Mouse (Mus musculus) limb, embryonic 12.5 days (tissue): ENCODE data around the gene Ift46. TPM values are rescaled to one million over a fixed set of nuclear protein-coding genes. Genes with fewer than 3 reads are reported as not detected.

ENCODE experiments used
- ATAC-seq: fragments of 200-750 bp; cut with Nextera tagmentation; 2 replicates; pipeline ENCODE4 v1.8.0; 2017; ENCODE audit warnings: low read depth, moderate TSS enrichment; ENCODE audit not compliant: insufficient number of reproducible peaks, insufficient read depth, low FRiP score, low TSS enrichment
- H3K27ac ChIP-seq: fragments of 300-500 bp; sonication (generic); 2 replicates; pipeline ENCODE4 v1.5.1; 2016; ENCODE audit warnings: mild to moderate bottlenecking, moderate library complexity
- H3K27me3 ChIP-seq: fragments of 300-500 bp; sonication (generic); 2 replicates; pipeline ENCODE4 v1.6.1; 2016; ENCODE audit warnings: mild to moderate bottlenecking, moderate library complexity
- H3K36me3 ChIP-seq: fragments of 300-500 bp; sonication (generic); 2 replicates; pipeline ENCODE4 v1.6.1; 2016; ENCODE audit warnings: mild to moderate bottlenecking, moderate library complexity
- H3K4me1 ChIP-seq: fragments of 300-500 bp; sonication (generic); replicated peaks from 2 replicates; pipeline ENCODE4 v1.6.1; 2016
- H3K4me2 ChIP-seq: fragments of 300-500 bp; sonication (generic); 2 replicates; pipeline ENCODE4 v1.6.1; 2016; ENCODE audit warnings: mild to moderate bottlenecking, moderate library complexity
- H3K4me3 ChIP-seq: fragments of 300-500 bp; sonication (generic); replicated peaks from 2 replicates; pipeline ENCODE4 v1.5.1; 2016; ENCODE audit warnings: mild to moderate bottlenecking
- H3K9ac ChIP-seq: fragments of 300-500 bp; sonication (generic); replicated peaks from 2 replicates; pipeline ENCODE4 v1.6.1; 2016; ENCODE audit warnings: mild to moderate bottlenecking, moderate library complexity
- H3K9me3 ChIP-seq: fragments of 300-500 bp; sonication (generic); 2 replicates; pipeline ENCODE4 v1.6.1; 2016; ENCODE audit warnings: mild to moderate bottlenecking, moderate library complexity
- WGBS: fragments of 180-500 bp; shearing (Covaris S2); methylation state at CpG from one replicate; pipeline ENCODE4 v1.1.7; 2016; 5-methylcytosine and 5-hydroxymethylcytosine counted together
- polyA plus RNA-seq: library from polyadenylated mRNA; unstranded; fragments of >200 nt; fragmentation: Nextera tagmentation; extraction: Ambion mirVana; gene quantifications from 2 replicates; pipeline ENCODE4 v1.2.1, GENCODE M21; 2016

Ift46 gene
- polyA plus RNA-seq, 1 experiment from 2014 or later = 150 TPM

DNA sequence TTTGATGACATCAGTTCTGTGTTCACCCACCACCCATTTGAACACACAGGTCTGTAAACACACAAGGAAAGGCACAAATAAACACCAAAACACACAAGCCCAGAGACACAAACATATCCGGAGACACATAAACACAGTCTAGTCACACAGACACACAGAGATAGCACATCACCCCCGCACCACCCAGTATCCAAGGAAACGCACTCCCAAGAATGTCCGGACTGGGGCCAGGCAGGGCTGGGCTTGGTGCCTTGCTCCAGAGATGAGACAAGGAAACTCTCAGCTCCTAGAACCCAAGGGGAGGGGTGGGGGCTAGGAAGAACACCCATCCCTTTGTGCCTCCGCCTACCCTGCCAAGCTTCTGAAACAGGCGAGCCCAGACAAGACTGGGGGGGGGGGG, 43.5 kb upstream of the Ift46 start:
- no peak overlapping the region for H3K4me2 ChIP-seq
- no peak for ATAC-seq
- H3K27me3 ChIP-seq = no peaks in the 10 kb centered on the region
- H3K4me3 ChIP-seq = no peak overlapping the region
- H3K9ac ChIP-seq = no peak overlapping the region
- no peaks in the 10 kb centered on the region for H3K9me3 ChIP-seq
- 72% methylated on average over 6 of the region's 6 CpGs for WGBS
- H3K4me1 ChIP-seq = peaks cover 46% of the 10 kb centered on the region
- peaks cover 61% of the 10 kb centered on the region for H3K36me3 ChIP-seq
- no peak overlapping the region for H3K27ac ChIP-seq

DNA sequence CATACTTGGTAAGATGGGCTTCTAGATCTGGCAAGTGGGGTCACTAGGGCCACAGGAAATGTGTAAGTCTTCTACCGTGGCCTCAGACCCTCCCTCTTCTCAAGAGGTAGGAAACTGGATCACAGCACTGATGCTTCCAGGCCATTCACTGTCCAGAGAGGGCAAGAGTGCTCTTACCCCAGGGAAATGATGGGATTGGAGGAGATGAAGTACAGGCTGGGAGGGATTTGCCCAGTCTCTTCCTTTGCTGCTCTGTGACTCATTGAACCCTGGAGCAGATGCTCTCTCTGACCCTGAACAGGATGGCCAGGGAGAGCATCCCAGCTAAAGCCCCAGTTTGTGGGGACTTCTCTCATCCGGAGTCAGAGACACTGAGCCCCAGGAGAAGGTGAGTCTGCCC, 43.0 kb upstream of the Ift46 start:
- H3K4me1 ChIP-seq = peaks cover 41% of the 10 kb centered on the region

DNA sequence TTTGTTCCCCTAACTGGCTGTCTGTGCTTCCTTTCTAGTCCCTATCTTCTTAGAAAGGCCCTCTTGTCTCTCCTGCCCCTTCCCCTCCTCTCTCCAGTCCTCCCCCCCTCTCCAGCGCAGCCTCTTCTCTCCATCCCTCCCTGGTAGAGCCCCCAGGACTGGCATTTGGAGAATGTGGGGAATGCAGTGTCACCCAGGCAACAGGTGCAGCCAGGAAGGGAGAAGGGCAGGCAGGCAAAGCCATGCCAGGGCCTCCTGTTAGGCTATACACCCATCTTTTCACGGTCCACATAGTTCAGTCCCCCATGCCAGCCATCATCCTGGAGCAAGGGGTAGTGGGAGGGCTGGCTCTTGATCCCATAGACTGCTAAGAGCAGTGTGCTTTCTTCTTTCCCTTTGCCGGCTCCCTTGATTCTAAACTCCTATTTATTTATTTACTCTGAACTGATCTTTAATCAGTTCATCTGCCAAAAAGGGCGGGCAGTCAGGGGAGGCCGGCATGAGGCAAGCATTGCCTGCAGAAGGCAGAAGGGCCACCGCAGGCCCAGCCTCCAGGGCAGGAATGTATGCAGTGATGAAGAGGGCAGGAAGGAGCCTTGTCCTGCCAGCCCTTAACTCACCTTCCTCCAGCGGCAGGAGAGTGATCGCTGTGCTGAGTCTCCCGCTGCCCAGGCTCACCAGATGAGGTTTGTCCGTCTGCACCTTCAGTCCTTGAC, 41.1 kb upstream of the Ift46 start:
- H3K4me3 ChIP-seq = no peak overlapping the region
- H3K4me1 ChIP-seq = peaks cover 27% of the 10 kb centered on the region
- 55% methylated on average over 10 of the region's 10 CpGs for WGBS
- no peaks in the 10 kb centered on the region for H3K9me3 ChIP-seq
- no peak for ATAC-seq
- no peak overlapping the region for H3K4me2 ChIP-seq
- H3K27ac ChIP-seq = no peak overlapping the region; the same call in 1 of the 2 replicates
- H3K36me3 ChIP-seq = peaks cover 58% of the 10 kb centered on the region
- no peak overlapping the region for H3K9ac ChIP-seq
- no peaks in the 10 kb centered on the region for H3K27me3 ChIP-seq

More for the DNA sequence above, 43.0 kb upstream of the Ift46 start:
- no peak overlapping the region for H3K9ac ChIP-seq
- H3K27ac ChIP-seq = no peak overlapping the region
- no peaks in the 10 kb centered on the region for H3K9me3 ChIP-seq
- no peak overlapping the region for H3K4me2 ChIP-seq
- peaks cover 58% of the 10 kb centered on the region for H3K36me3 ChIP-seq
- ATAC-seq = no peak
- 65% methylated on average over 2 of the region's 2 CpGs for WGBS
- H3K27me3 ChIP-seq = no peaks in the 10 kb centered on the region
- no peak overlapping the region for H3K4me3 ChIP-seq

DNA sequence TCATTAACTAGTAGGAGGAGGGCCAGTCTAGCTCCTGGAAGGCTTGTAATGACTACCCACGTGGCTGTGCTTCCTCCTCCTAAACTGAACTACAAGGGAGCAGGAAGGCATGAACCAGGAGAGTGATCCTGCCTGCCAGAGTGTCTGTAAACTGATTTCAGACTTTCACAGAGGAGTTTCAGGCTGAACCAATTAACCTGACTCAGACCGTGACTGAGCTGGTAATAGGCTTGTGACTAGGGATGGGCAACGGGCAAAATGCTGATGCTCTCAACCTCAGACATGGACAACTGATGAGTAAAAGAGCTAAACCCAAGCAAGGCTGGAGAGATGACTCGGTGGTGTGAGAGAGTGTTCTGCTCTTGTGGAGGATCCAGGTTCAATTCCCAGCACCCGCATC, 40.3 kb upstream of the Ift46 start:
- ATAC-seq = no peak
- Histone ChIP-seq H3K9me3 (no peaks in the 10 kb centered on the region), H3K9ac (no peak overlapping the region), H3K4me2 (no peak overlapping the region), H3K27ac (no peak overlapping the region), H3K36me3 (peaks cover 54% of the 10 kb centered on the region), H3K4me3 (no peak overlapping the region), H3K27me3 (0 out of 2 replicates have a peak, but pooled peaks cover 3% of the 10 kb centered on the region), H3K4me1 (peaks cover 23% of the 10 kb centered on the region)
- 52% methylated on average over 5 of the region's 5 CpGs for WGBS

DNA sequence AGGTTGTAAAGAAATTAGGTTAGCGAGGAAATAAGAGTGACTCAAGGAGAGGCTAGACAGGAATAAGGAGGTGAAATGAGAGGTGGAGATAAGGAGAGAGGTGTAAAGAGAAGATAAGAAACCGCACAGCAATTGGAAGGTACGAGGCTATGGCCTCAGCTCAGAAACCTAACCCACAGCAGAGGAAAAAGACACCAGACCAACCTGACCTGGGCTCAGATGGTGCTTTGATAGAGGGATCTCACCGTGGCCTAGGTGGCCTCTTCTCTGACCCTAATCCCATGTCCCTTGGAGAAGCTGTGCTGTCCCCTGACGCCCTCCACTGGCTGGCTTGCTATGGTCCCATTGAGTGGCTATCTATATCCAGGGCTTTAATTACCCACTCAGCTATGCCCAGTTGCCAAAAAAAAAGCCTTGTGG, 35.6 kb upstream of the Ift46 start:
- no peak overlapping the region for H3K4me3 ChIP-seq
- ATAC-seq = no peak
- H3K27me3 ChIP-seq = peaks cover 22% of the 10 kb centered on the region
- H3K4me1 ChIP-seq = peaks cover 35% of the 10 kb centered on the region
- H3K36me3 ChIP-seq = peaks cover 9% of the 10 kb centered on the region; the same call in 1 of the 2 replicates
- no peak overlapping the region for H3K9ac ChIP-seq
- no peaks in the 10 kb centered on the region for H3K9me3 ChIP-seq
- peak overlapping the region; percentile 98; the same call in 1 of the 2 replicates for H3K4me2 ChIP-seq
- H3K27ac ChIP-seq = no peak overlapping the region
- WGBS = 73% methylated on average over 5 of the region's 5 CpGs

DNA sequence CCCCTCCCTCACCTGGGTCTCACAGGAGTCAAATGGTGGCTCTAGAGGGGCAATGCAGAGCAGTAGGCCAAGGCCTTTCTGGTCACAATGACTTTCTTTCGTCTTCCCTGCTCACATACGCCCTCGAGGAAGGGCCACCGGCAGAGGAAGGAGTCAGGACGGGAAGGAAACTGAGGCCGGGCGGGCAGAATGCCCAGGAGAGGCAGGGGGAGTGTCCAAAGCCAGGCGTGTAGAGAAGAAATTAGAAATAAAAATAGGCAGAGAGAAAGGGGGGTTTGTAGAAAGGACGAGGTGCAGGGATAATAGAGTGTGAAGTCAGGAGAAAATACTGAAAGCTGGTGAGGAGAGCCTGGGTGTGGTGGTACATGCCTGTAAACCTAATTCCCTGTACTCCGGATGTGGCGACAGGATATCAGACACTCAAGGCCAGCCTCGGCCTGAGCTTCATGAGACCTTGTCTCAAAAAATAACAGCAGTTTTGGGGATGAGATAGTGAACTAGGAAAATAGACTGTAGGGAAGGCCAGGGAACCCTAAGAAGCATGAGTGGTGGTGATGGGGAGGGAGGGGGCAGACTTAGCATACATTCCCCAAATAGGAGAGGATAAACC, 34.7 kb upstream of the Ift46 start:
- Histone ChIP-seq H3K4me1 (peaks cover 43% of the 10 kb centered on the region), H3K36me3 (0 out of 2 replicates have a peak, but pooled peaks cover under 1% of the 10 kb centered on the region), H3K27me3 (peaks cover 22% of the 10 kb centered on the region), H3K27ac (peak overlapping the region; percentile 89), H3K9ac (peak overlapping the region; percentile 83; the same call in 1 of the 2 replicates), H3K9me3 (no peaks in the 10 kb centered on the region), H3K4me3 (peak overlapping the region; percentile 75), H3K4me2 (peak overlapping the region; percentile 98)
- WGBS = 54% methylated on average over 12 of the region's 12 CpGs
- no peak for ATAC-seq

DNA sequence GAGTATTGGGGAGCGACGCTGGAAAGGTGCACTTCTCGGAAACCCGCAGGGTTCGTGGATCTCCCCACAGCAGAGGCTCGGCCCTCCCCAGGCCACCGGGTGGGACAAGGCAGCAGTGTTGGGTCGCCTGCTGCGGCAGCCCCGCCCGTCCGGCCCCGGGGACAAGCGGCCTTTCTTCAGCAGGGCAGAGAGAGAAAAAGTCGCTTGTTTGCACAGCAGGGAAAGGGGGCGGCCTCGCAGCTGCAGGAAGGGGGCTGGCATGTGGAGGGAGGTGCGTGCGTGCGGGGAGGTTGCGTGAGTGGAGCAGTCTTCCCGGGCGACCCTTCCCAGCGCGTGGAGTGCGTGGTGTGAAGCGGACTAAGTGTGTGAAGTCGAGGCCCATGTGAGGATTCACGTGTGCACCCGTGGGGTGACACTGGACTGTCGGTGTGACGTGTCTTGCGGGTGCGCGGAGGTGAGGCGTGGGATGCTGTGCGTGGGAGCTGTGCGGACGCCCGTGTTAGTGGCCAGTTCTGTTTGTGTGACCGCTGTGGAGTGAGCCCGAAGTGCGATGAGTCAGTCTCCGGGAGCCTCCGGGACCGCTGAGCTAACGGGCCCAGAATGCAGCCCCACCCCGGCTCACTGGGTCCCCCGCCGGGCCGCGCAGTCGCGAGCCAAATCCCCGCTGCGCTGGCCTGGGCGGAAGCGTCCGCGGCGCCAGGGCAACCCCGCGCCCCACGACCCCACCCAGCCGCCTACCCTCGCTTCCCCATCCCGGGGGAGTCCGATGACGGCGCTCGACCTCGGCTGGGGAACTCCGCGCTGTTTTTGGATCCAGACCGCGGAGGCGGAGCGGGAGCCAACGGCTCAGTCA, 33.8 kb upstream of the Ift46 start:
- peaks cover 22% of the 10 kb centered on the region for H3K27me3 ChIP-seq
- H3K9ac ChIP-seq = peak overlapping the region; percentile 83
- H3K4me3 ChIP-seq = peak overlapping the region; percentile 75
- 0 out of 2 replicates have a peak, but pooled peaks have one; percentile 6 for ATAC-seq
- H3K4me2 ChIP-seq = peak overlapping the region; percentile 98
- H3K27ac ChIP-seq = peak overlapping the region; percentile 89
- under 1% methylated on average over 79 of the region's 79 CpGs for WGBS
- H3K4me1 ChIP-seq = peaks cover 43% of the 10 kb centered on the region
- no peaks in the 10 kb centered on the region for H3K36me3 ChIP-seq
- no peaks in the 10 kb centered on the region for H3K9me3 ChIP-seq

DNA sequence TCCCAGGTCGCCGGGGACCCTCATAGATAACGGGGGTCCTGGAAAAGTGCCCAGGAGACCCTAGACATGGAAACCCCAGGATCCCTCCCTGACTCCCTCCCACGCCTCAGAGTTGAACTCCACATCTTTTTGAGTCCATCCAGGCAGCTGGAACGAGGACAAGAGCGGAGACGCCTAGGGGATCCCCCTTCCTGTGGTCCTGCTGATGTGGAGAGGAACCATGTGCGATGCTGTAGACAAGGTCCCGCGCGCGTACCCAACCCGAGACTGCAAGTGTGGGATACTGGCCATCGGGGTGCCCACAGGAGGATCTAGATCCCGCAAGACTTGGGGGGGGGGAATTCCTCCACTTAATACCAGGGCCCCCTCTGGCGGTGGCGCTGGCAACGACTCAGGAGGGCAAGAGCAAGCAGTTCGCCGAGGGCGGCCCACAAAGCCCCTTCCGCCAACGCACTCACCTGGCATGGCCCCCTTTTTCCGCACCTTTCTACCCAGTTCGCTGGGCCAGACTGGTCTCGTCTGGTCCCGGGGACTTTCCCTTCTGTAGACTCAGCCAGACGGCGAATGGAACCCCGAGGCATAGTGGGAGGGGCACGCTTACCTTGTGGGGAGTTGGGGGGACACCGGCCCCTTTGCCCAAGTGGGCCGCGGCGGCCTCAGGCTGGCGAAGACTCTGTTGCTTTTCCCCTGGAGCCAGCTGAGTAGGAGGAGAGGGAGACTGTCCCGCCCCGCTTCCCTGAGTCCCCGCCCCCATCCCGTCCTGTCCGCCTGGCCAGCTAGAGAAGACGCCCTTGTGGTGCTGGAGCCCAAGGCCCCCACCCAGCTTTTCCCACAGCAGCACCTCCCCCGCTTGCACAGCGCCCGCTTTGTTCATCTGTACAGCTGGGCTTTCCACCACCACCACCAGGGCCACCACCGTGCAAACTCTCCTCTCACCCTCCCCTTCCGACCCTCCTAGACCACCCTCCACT, 32.9 kb upstream of the Ift46 start, which contains the start of gene Phldb1:
Gene Phldb1, minus strand, starts transcription at position 675 of the 971 bp plus-strand sequence.
- H3K9ac ChIP-seq = peak within 1 kb of the TSS; percentile 83
- H3K4me1 ChIP-seq = peaks cover 43% of the 10 kb centered on the region
- H3K4me3 ChIP-seq = peak within 1 kb of the TSS; percentile 75
- H3K4me2 ChIP-seq = peak within 1 kb of the TSS; percentile 98
- no peaks in the 10 kb centered on the region for H3K36me3 ChIP-seq
- no peaks in the 10 kb centered on the region for H3K9me3 ChIP-seq
- ATAC-seq = peak; percentile 77
- WGBS = under 1% methylated on average over 47 of the region's 47 CpGs
- H3K27me3 ChIP-seq = peaks cover 22% of the 10 kb centered on the region
- H3K27ac ChIP-seq = peak within 1 kb of the TSS; percentile 89

DNA sequence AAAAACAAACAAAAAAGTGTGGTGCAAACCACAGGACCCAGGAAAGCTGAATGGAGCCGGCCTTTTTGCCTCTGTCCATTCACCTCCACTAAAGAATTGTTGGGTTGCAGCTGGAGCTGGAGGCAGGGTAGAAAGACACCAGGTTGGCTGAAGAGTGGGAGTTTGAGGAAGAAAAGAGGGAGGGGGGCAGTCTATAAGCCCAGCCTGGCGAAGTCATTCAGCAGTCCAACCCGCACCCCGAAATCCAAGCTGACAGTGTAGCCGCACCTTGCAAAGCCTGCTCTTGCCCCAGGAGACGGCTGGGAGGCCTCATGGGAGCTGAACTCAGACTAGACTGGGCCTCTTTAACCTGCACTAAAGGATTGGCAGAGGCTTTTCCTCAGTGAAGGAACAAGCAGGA, 31.8 kb upstream of the Ift46 start:
- Histone ChIP-seq H3K9ac (no peak overlapping the region), H3K9me3 (no peaks in the 10 kb centered on the region), H3K4me3 (no peak overlapping the region), H3K4me2 (0 out of 2 replicates have a peak overlapping the region, but pooled peaks have one; percentile 98), H3K27ac (peak overlapping the region; percentile 89), H3K4me1 (peaks cover 43% of the 10 kb centered on the region), H3K27me3 (peaks cover 22% of the 10 kb centered on the region), H3K36me3 (peaks cover 3% of the 10 kb centered on the region; the same call in 1 of the 2 replicates)
- no peak for ATAC-seq
- 76% methylated on average over 6 of the region's 6 CpGs for WGBS

DNA sequence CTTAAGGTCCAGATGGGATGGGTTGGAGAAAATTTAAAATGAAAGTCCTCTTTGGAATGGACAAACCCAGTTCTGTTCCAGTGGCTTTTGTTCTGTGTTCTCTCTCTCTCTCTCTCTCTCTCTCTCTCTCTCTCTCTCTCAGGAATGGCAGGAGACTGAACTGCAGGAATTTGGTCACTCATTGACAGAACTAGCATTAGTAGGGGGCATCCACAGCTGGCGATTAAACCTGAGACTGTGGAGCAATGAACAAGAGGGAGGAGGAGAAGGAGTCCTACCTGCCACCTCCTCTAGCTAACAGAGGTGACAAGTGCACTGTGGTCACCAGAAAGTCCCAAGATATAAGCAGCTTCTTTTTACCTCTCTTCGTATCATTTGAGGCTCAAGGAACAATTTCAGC, 31.4 kb upstream of the Ift46 start:
- H3K4me1 ChIP-seq = peaks cover 43% of the 10 kb centered on the region
- peak overlapping the region; percentile 89; the same call in 1 of the 2 replicates for H3K27ac ChIP-seq
- peaks cover 22% of the 10 kb centered on the region for H3K27me3 ChIP-seq
- H3K9ac ChIP-seq = no peak overlapping the region
- no peak overlapping the region for H3K4me3 ChIP-seq
- H3K36me3 ChIP-seq = peaks cover 7% of the 10 kb centered on the region; the same call in 1 of the 2 replicates
- H3K9me3 ChIP-seq = no peaks in the 10 kb centered on the region
- WGBS = 69% methylated on average over 2 of the region's 2 CpGs
- no peak for ATAC-seq
- H3K4me2 ChIP-seq = no peak overlapping the region
